Mouse (Mus musculus): Measurements from ENCODE around the gene Cspg5. TPM values are rescaled to one million over a fixed set of nuclear protein-coding genes. Genes with fewer than 3 reads are reported as not detected.
A peak's percentile ranks its signal among the peaks of the same experiment; 100 is the strongest.

Gene Cspg5
- polyA plus RNA-seq (2016; fragmentation: Nextera tagmentation; extraction: Ambion mirVana), result 0.76 and 1.4 TPM in 2 replicates

- peak within 1 kb of the TSS; percentile 100 for H3K4me2 ChIP-seq
- H3K36me3 ChIP-seq, result peaks cover 36% of the 10 kb centered on the region
- 88% methylated on average over 7 of the region's 7 CpGs for WGBS
- no peak for ATAC-seq (ENCODE audit: insufficient number of reproducible peaks, insufficient read depth, low FRiP score, low TSS enrichment, low read depth)
- no peaks in the 10 kb centered on the region for H3K9me3 ChIP-seq
- peaks cover 57% of the 10 kb centered on the region for H3K27me3 ChIP-seq
- peaks cover 17% of the 10 kb centered on the region for H3K4me1 ChIP-seq (replicated peaks)
- H3K27ac ChIP-seq, result no peak within 1 kb of the TSS
- no peak within 1 kb of the TSS for H3K9ac ChIP-seq (replicated peaks)
- H3K4me3 ChIP-seq (replicated peaks), result peak within 1 kb of the TSS; percentile 65
Observed at GRCm38 (mm10) chr9:110243221-110243833, at the start of gene Cspg5. Cspg5 (plus strand) TSS chr9:110243783.

GRCm38 (mm10) chr9:110199870-110200269, 43.7 kb upstream of the Cspg5 start:
- ATAC-seq (ENCODE audit: insufficient number of reproducible peaks, insufficient read depth, low FRiP score, low TSS enrichment, low read depth), result no peak
- H3K4me2 ChIP-seq, result no peak overlapping the region
- no peaks in the 10 kb centered on the region for H3K27me3 ChIP-seq
- no peak overlapping the region for H3K27ac ChIP-seq
- peaks cover 82% of the 10 kb centered on the region for H3K36me3 ChIP-seq
- WGBS, result 90% methylated on average over 2 of the region's 2 CpGs
- no peaks in the 10 kb centered on the region for H3K9me3 ChIP-seq
- H3K9ac ChIP-seq (replicated peaks), result no peak overlapping the region
- no peaks in the 10 kb centered on the region for H3K4me1 ChIP-seq (replicated peaks)
- no peak overlapping the region for H3K4me3 ChIP-seq (replicated peaks)

- Histone ChIP-seq H3K4me3 (replicated peaks) (no peak overlapping the region), H3K4me1 (replicated peaks) (peaks cover 9% of the 10 kb centered on the region), H3K27ac (peak overlapping the region; percentile 83), H3K9me3 (no peaks in the 10 kb centered on the region), H3K9ac (replicated peaks) (no peak overlapping the region), H3K36me3 (peaks cover 83% of the 10 kb centered on the region), H3K4me2 (no peak overlapping the region), H3K27me3 (no peaks in the 10 kb centered on the region)
- 67% methylated on average over 15 of the region's 15 CpGs for WGBS
- ATAC-seq (ENCODE audit: insufficient number of reproducible peaks, insufficient read depth, low FRiP score, low TSS enrichment, low read depth), result peak; percentile 93
Observed at GRCm38 (mm10) chr9:110205526-110206404, 37.8 kb upstream of the Cspg5 start.

GRCm38 (mm10) chr9:110206437-110206836, 37.1 kb upstream of the Cspg5 start:
- 87% methylated on average over 2 of the region's 2 CpGs for WGBS
- no peaks in the 10 kb centered on the region for H3K9me3 ChIP-seq
- peaks cover 86% of the 10 kb centered on the region for H3K36me3 ChIP-seq
- no peak overlapping the region for H3K4me2 ChIP-seq
- no peak overlapping the region for H3K4me3 ChIP-seq (replicated peaks)
- no peak for ATAC-seq (ENCODE audit: insufficient number of reproducible peaks, insufficient read depth, low FRiP score, low TSS enrichment, low read depth)
- H3K9ac ChIP-seq (replicated peaks), result no peak overlapping the region
- no peaks in the 10 kb centered on the region for H3K27me3 ChIP-seq
- H3K4me1 ChIP-seq (replicated peaks), result peaks cover 9% of the 10 kb centered on the region
- peak overlapping the region; percentile 83 for H3K27ac ChIP-seq

DNA sequence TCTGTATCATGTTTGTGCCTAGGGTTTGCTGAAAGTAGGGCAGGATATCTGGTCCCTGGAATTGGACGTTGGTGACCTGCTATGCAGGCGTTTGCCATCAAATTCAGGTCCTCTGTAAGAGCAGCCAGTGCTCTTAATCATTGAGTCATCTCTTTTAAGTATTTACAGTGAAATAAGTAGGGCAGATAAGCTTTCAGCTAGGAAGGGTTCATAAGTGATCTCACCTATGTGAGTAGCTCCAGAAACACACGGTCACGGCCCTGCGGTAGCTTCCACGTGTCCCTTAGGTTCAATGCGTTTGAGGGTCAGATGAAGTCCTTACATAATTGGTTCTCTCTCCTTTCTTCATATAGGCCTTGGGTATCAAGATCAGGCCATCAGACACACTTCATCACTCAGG, 35.3 kb upstream of the Cspg5 start:
- H3K27ac ChIP-seq, result no peak overlapping the region
- ATAC-seq (ENCODE audit: insufficient number of reproducible peaks, insufficient read depth, low FRiP score, low TSS enrichment, low read depth), result no peak
- no peak overlapping the region for H3K9ac ChIP-seq (replicated peaks)
- 78% methylated on average over 7 of the region's 7 CpGs for WGBS
- H3K27me3 ChIP-seq, result no peaks in the 10 kb centered on the region
- H3K4me1 ChIP-seq (replicated peaks), result peaks cover 9% of the 10 kb centered on the region
- H3K4me3 ChIP-seq (replicated peaks), result no peak overlapping the region
- no peak overlapping the region for H3K4me2 ChIP-seq
- peaks cover 89% of the 10 kb centered on the region for H3K36me3 ChIP-seq
- no peaks in the 10 kb centered on the region for H3K9me3 ChIP-seq

DNA sequence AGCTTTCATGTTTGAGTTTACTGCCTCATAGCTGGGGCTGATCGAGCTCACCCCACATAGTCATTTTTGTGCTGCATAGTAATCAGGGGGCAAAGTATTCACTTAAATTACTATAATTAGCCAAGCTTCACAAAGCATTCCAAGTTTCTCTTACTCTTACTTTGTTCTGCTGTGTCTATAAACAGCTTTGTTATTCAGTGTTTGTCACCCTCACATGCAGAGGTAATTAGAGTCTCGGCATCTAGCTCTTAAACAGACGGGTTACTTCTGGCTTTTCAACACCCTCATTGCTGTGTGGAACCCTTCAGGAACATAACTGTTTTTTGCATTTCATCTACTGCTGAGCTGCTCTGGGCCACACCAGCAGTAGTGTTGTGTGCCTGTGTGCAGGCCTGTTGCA, 34.6 kb upstream of the Cspg5 start:
- Histone ChIP-seq H3K27ac (no peak overlapping the region), H3K9ac (replicated peaks) (no peak overlapping the region), H3K4me1 (replicated peaks) (peaks cover 9% of the 10 kb centered on the region), H3K36me3 (peaks cover 89% of the 10 kb centered on the region), H3K27me3 (no peaks in the 10 kb centered on the region), H3K4me3 (replicated peaks) (no peak overlapping the region), H3K9me3 (no peaks in the 10 kb centered on the region), H3K4me2 (no peak overlapping the region)
- 80% methylated on average over 3 of the region's 3 CpGs for WGBS
- no peak for ATAC-seq (ENCODE audit: insufficient number of reproducible peaks, insufficient read depth, low FRiP score, low TSS enrichment, low read depth)

DNA sequence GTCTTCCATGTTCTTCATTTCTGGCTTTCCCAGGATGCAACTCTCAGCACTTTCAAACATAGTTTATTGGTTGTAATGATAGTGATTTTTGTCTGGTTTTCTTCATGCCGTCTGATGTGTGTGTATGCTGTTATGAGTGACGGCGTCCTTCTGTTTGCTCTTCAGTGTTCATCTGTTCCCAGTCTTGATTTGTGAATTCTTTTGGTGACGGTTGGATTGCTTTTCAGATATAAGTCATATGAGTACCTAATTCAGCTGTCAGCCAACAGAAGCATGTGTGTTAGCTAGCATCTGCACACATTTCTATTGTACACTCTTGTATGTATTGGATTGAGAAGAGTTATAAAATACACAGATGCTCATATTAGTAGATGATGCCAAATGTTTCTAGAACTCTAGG, 19.3 kb upstream of the Cspg5 start:
- Histone ChIP-seq H3K36me3 (peaks cover 94% of the 10 kb centered on the region), H3K9ac (replicated peaks) (no peak overlapping the region), H3K4me3 (replicated peaks) (no peak overlapping the region), H3K9me3 (no peaks in the 10 kb centered on the region), H3K27ac (no peak overlapping the region), H3K4me2 (no peak overlapping the region), H3K27me3 (no peaks in the 10 kb centered on the region), H3K4me1 (replicated peaks) (no peaks in the 10 kb centered on the region)
- WGBS, result 94% methylated on average over 4 of the region's 4 CpGs
- ATAC-seq (ENCODE audit: insufficient number of reproducible peaks, insufficient read depth, low FRiP score, low TSS enrichment, low read depth), result no peak

- H3K27me3 ChIP-seq, result no peaks in the 10 kb centered on the region
- WGBS, result 91% methylated on average over 4 of the region's 4 CpGs
- 0 out of 2 replicates have a peak, but pooled peaks cover 5% of the 10 kb centered on the region for H3K4me1 ChIP-seq (replicated peaks)
- no peak overlapping the region for H3K4me3 ChIP-seq (replicated peaks)
- no peak overlapping the region for H3K9ac ChIP-seq (replicated peaks)
- H3K4me2 ChIP-seq, result no peak overlapping the region
- ATAC-seq (ENCODE audit: insufficient number of reproducible peaks, insufficient read depth, low FRiP score, low TSS enrichment, low read depth), result no peak
- no peaks in the 10 kb centered on the region for H3K9me3 ChIP-seq
- H3K27ac ChIP-seq, result no peak overlapping the region
- H3K36me3 ChIP-seq, result peaks cover 95% of the 10 kb centered on the region
Observed at GRCm38 (mm10) chr9:110226191-110226590, 17.4 kb upstream of the Cspg5 start.

GRCm38 (mm10) chr9:110228671-110229070, 14.9 kb upstream of the Cspg5 start:
- peak; percentile 36; the same call in 1 of the 2 replicates for ATAC-seq (ENCODE audit: insufficient number of reproducible peaks, insufficient read depth, low FRiP score, low TSS enrichment, low read depth)
- 0 out of 2 replicates have a peak, but pooled peaks cover 5% of the 10 kb centered on the region for H3K4me1 ChIP-seq (replicated peaks)
- peaks cover 95% of the 10 kb centered on the region for H3K36me3 ChIP-seq
- 56% methylated on average over 6 of the region's 6 CpGs for WGBS
- no peaks in the 10 kb centered on the region for H3K27me3 ChIP-seq
- no peak overlapping the region for H3K9ac ChIP-seq (replicated peaks)
- H3K4me2 ChIP-seq, result no peak overlapping the region
- no peaks in the 10 kb centered on the region for H3K9me3 ChIP-seq
- H3K4me3 ChIP-seq (replicated peaks), result no peak overlapping the region
- no peak overlapping the region for H3K27ac ChIP-seq

DNA sequence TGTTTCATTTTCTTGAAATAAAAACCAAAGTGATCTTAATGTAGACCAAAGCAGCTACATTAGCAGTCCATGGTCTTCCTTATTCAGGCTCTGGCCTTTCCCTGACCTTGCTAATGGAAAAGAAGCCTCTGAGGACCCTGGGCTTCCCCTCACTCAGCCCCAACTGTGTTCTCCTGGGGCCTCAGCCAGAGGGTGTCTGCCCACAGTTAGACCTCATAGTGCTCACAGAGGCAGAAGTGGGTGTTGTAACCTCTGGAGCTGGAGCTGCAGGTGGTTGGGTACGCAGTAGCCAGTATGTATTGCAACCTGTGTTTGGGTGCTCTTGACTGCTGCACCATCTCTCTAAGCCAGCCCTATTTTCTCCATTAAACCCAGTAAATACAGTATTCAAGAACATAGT, 14.5 kb upstream of the Cspg5 start:
- Histone ChIP-seq H3K27me3 (no peaks in the 10 kb centered on the region), H3K9me3 (no peaks in the 10 kb centered on the region), H3K4me3 (replicated peaks) (no peak overlapping the region), H3K27ac (0 out of 2 replicates have a peak overlapping the region, but pooled peaks have one; percentile 62), H3K36me3 (peaks cover 95% of the 10 kb centered on the region), H3K9ac (replicated peaks) (no peak overlapping the region), H3K4me1 (replicated peaks) (0 out of 2 replicates have a peak, but pooled peaks cover 5% of the 10 kb centered on the region), H3K4me2 (no peak overlapping the region)
- no peak for ATAC-seq (ENCODE audit: insufficient number of reproducible peaks, insufficient read depth, low FRiP score, low TSS enrichment, low read depth)
- WGBS, result 97% methylated on average over 1 of the region's 1 CpGs

DNA sequence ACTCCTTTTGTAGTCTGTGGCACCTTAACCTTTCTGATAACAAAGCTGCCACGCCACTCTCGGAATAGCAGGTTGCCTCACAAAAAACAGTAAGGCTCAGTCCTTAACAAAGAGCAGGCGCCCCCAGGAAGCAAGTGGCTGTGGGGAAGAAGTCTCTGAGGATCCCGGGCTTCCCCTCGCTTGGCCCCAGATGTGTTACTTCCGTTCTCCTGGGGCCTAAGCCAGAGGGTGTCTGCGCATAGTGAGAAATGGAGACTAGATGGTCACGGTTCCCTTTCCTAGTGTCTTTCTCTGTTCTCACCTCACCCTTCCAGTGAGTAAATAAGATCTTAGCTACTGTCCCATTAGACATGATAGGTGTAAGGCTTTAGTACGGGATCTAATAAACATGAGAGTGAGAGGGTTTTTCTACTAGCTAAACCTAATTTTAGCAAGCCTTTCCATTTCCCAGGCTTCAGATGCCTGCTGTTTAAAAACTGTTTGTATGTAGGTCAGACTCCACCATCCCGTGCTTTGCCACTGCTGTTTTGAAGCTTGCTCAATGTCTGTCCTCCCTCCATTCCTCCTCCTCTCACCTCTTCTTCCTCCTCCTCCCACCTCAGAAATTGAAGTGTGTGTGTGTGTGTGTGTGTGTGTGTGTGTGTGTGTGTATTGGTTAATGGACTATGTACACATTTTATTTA, 13.9 kb upstream of the Cspg5 start:
- H3K4me3 ChIP-seq (replicated peaks), result no peak overlapping the region
- no peak overlapping the region for H3K4me2 ChIP-seq
- H3K27ac ChIP-seq, result 0 out of 2 replicates have a peak overlapping the region, but pooled peaks have one; percentile 62
- H3K36me3 ChIP-seq, result peaks cover 95% of the 10 kb centered on the region
- H3K4me1 ChIP-seq (replicated peaks), result 0 out of 2 replicates have a peak, but pooled peaks cover 5% of the 10 kb centered on the region
- H3K9ac ChIP-seq (replicated peaks), result no peak overlapping the region
- no peaks in the 10 kb centered on the region for H3K9me3 ChIP-seq
- H3K27me3 ChIP-seq, result no peaks in the 10 kb centered on the region
- 85% methylated on average over 10 of the region's 10 CpGs for WGBS
- ATAC-seq (ENCODE audit: insufficient number of reproducible peaks, insufficient read depth, low FRiP score, low TSS enrichment, low read depth), result no peak

Data from limb, embryonic 12.5 days (tissue).